Mouse (Mus musculus): ENCODE data around the gene Arhgap44. TPM values are rescaled to one million over a fixed set of nuclear protein-coding genes. Genes with fewer than 3 reads are reported as not detected.

The Arhgap44 gene
- polyA plus RNA-seq, 1 experiment from 2014 or later: 2.8 TPM

- Histone ChIP-seq H3K9me3 (replicated peaks) (no peaks in the 10 kb centered on the region), H3K4me1 (peaks cover 6% of the 10 kb centered on the region), H3K36me3 (no peaks in the 10 kb centered on the region), H3K4me3 (no peak overlapping the region), H3K27me3 (ENCODE audit: low read depth, poor library complexity, severe bottlenecking) (no peaks in the 10 kb centered on the region), H3K27ac (no peak overlapping the region)
- 68% methylated on average over 7 of the region's 7 CpGs for WGBS
- DNase-seq (ENCODE audit: low spot score): peak; percentile 30
Measured at GRCm38 (mm10) chr11:65058224-65058908, 104.4 kb downstream of the Arhgap44 start.

DNA sequence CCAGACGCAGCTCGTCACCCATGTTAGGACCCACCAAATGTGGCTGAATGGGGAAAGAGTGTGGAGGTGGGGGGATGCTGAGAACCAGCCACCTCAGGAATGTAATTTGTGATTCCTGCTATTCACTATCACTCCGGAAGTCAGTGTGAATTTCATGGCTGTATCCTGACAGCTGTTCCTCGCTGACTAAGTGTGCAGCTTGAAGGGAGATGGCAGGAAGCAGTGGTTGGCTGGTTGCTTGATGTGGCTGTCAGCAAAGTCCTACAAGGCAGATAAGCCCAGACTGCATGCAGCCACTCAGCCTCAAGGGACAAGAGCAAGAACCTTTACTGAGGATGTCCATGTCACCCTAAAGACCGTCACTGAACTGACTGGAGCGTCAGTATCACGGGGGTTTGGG lies 107.2 kb downstream of the Arhgap44 start:
- DNase-seq (ENCODE audit: low spot score): peak; percentile 16
- 82% methylated on average over 7 of the region's 7 CpGs for WGBS
- Histone ChIP-seq H3K9me3 (replicated peaks) (no peaks in the 10 kb centered on the region), H3K27ac (no peak overlapping the region), H3K27me3 (ENCODE audit: low read depth, poor library complexity, severe bottlenecking) (no peaks in the 10 kb centered on the region), H3K4me1 (peaks cover 6% of the 10 kb centered on the region), H3K36me3 (no peaks in the 10 kb centered on the region), H3K4me3 (no peak overlapping the region)

- peaks cover 6% of the 10 kb centered on the region for H3K4me1 ChIP-seq
- H3K9me3 ChIP-seq (replicated peaks): no peaks in the 10 kb centered on the region
- no peaks in the 10 kb centered on the region for H3K27me3 ChIP-seq (ENCODE audit: low read depth, poor library complexity, severe bottlenecking)
- H3K27ac ChIP-seq: no peak overlapping the region
- no peaks in the 10 kb centered on the region for H3K36me3 ChIP-seq
- 81% methylated on average over 5 of the region's 5 CpGs for WGBS
- H3K4me3 ChIP-seq: no peak overlapping the region
- peak; percentile 10 for DNase-seq (ENCODE audit: low spot score)
Measured at GRCm38 (mm10) chr11:65054216-65054615, 108.5 kb downstream of the Arhgap44 start.

GRCm38 (mm10) chr11:65050819-65051218 lies 111.9 kb downstream of the Arhgap44 start:
- H3K9me3 ChIP-seq (replicated peaks): no peaks in the 10 kb centered on the region

GRCm38 (mm10) chr11:65049090-65049489 lies 113.7 kb downstream of the Arhgap44 start:
- no peaks in the 10 kb centered on the region for H3K27me3 ChIP-seq (ENCODE audit: low read depth, poor library complexity, severe bottlenecking)
- no peaks in the 10 kb centered on the region for H3K36me3 ChIP-seq
- H3K27ac ChIP-seq: no peak overlapping the region
- no peaks in the 10 kb centered on the region for H3K4me1 ChIP-seq
- H3K9me3 ChIP-seq (replicated peaks): no peaks in the 10 kb centered on the region
- WGBS: 93% methylated on average over 7 of the region's 7 CpGs
- no peak for DNase-seq (ENCODE audit: low spot score)
- no peak overlapping the region for H3K4me3 ChIP-seq

More at GRCm38 (mm10) chr11:65050819-65051218, 111.9 kb downstream of the Arhgap44 start:
- 93% methylated on average over 5 of the region's 5 CpGs for WGBS
- H3K4me1 ChIP-seq: no peaks in the 10 kb centered on the region
- H3K27me3 ChIP-seq (ENCODE audit: low read depth, poor library complexity, severe bottlenecking): no peaks in the 10 kb centered on the region
- no peaks in the 10 kb centered on the region for H3K36me3 ChIP-seq
- no peak overlapping the region for H3K4me3 ChIP-seq
- H3K27ac ChIP-seq: no peak overlapping the region
- DNase-seq (ENCODE audit: low spot score): no peak

- DNase-seq (ENCODE audit: low spot score): no peak
- Histone ChIP-seq H3K4me3 (no peak overlapping the region), H3K27me3 (ENCODE audit: low read depth, poor library complexity, severe bottlenecking) (no peaks in the 10 kb centered on the region), H3K9me3 (replicated peaks) (no peaks in the 10 kb centered on the region), H3K27ac (no peak overlapping the region), H3K4me1 (peaks cover 18% of the 10 kb centered on the region), H3K36me3 (no peaks in the 10 kb centered on the region)
- 89% methylated on average over 6 of the region's 6 CpGs for WGBS
Measured at GRCm38 (mm10) chr11:65040556-65040955, 122.2 kb downstream of the Arhgap44 start.

- H3K27me3 ChIP-seq (ENCODE audit: low read depth, poor library complexity, severe bottlenecking): no peaks in the 10 kb centered on the region
- DNase-seq (ENCODE audit: low spot score): no peak
- 77% methylated on average over 12 of the region's 12 CpGs for WGBS
- no peaks in the 10 kb centered on the region for H3K36me3 ChIP-seq
- H3K27ac ChIP-seq: peak overlapping the region; percentile 36; the same call in 1 of the 2 replicates
- H3K4me1 ChIP-seq: peaks cover 18% of the 10 kb centered on the region
- no peak overlapping the region for H3K4me3 ChIP-seq
- H3K9me3 ChIP-seq (replicated peaks): no peaks in the 10 kb centered on the region
Measured at GRCm38 (mm10) chr11:65039517-65040095, 123.2 kb downstream of the Arhgap44 start.

GRCm38 (mm10) chr11:65038996-65039395 lies 123.8 kb downstream of the Arhgap44 start:
- Histone ChIP-seq H3K9me3 (replicated peaks) (no peaks in the 10 kb centered on the region), H3K27me3 (ENCODE audit: low read depth, poor library complexity, severe bottlenecking) (no peaks in the 10 kb centered on the region), H3K4me3 (no peak overlapping the region), H3K4me1 (peaks cover 18% of the 10 kb centered on the region), H3K36me3 (no peaks in the 10 kb centered on the region), H3K27ac (peak overlapping the region; percentile 33; the same call in 1 of the 2 replicates)
- 23% methylated on average over 2 of the region's 2 CpGs for WGBS
- no peak for DNase-seq (ENCODE audit: low spot score)

GRCm38 (mm10) chr11:65032221-65032620 lies 130.5 kb downstream of the Arhgap44 start:
- Histone ChIP-seq H3K27me3 (ENCODE audit: low read depth, poor library complexity, severe bottlenecking) (no peaks in the 10 kb centered on the region), H3K36me3 (no peaks in the 10 kb centered on the region), H3K9me3 (replicated peaks) (no peaks in the 10 kb centered on the region), H3K4me3 (no peak overlapping the region), H3K4me1 (no peaks in the 10 kb centered on the region), H3K27ac (no peak overlapping the region)
- 93% methylated on average over 7 of the region's 7 CpGs for WGBS
- DNase-seq (ENCODE audit: low spot score): no peak

- 90% methylated on average over 1 of the region's 1 CpGs for WGBS
- H3K4me3 ChIP-seq: no peak overlapping the region
Measured at GRCm38 (mm10) chr11:65030201-65030600, 132.6 kb downstream of the Arhgap44 start.

DNA sequence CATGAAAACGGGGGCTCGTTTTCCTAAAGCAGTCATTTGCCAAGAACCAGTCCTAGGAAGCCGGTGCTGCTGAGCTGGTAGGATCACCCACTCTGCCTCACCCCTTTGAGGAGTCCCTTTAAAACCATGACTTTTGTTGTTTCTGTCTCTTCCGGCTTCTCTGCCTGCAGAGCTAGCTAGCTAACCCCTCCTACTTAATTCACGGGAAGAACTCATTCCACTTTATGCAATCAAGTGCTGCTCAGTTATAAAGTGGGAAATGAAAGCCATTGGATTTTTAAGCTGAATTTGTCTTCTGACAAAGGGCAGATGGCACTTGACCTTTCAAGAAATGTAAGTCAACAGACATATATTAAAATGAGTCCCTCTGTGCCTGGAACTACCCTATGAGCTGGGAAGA lies 134.7 kb downstream of the Arhgap44 start:
- DNase-seq (ENCODE audit: low spot score): no peak
- Histone ChIP-seq H3K27ac (no peak overlapping the region), H3K4me3 (no peak overlapping the region), H3K27me3 (ENCODE audit: low read depth, poor library complexity, severe bottlenecking) (no peaks in the 10 kb centered on the region), H3K36me3 (no peaks in the 10 kb centered on the region), H3K4me1 (no peaks in the 10 kb centered on the region), H3K9me3 (replicated peaks) (no peaks in the 10 kb centered on the region)
- WGBS: 89% methylated on average over 5 of the region's 5 CpGs

More at GRCm38 (mm10) chr11:65030201-65030600, 132.6 kb downstream of the Arhgap44 start:
- Histone ChIP-seq H3K27ac (no peak overlapping the region), H3K4me1 (no peaks in the 10 kb centered on the region), H3K27me3 (ENCODE audit: low read depth, poor library complexity, severe bottlenecking) (no peaks in the 10 kb centered on the region), H3K9me3 (replicated peaks) (no peaks in the 10 kb centered on the region), H3K36me3 (no peaks in the 10 kb centered on the region)
- DNase-seq (ENCODE audit: low spot score): no peak

DNA sequence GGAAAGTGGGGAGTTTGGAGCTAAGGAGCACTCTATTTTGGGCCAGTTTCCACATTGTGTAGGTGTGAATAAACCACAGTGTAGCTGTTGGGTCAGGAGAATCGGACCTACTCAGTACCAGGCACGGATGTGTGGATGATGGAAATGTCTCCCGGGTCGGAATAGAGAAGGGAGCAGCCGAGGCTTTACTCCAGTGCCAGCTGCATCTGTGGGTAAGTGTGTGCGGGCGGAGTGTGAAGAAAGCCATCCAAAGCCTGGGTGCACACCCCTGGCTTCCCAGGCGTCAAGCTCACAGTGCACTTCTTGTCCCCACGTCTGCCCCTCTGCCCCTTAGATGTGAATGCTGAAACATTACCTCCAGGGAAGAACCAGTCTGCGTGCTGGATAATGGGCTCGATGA lies 140.0 kb downstream of the Arhgap44 start:
- no peak for DNase-seq (ENCODE audit: low spot score)
- Histone ChIP-seq H3K4me1 (no peaks in the 10 kb centered on the region), H3K9me3 (replicated peaks) (no peaks in the 10 kb centered on the region), H3K27ac (no peak overlapping the region), H3K4me3 (no peak overlapping the region), H3K27me3 (ENCODE audit: low read depth, poor library complexity, severe bottlenecking) (no peaks in the 10 kb centered on the region), H3K36me3 (no peaks in the 10 kb centered on the region)
- WGBS: 93% methylated on average over 11 of the region's 11 CpGs

- WGBS: 94% methylated on average over 4 of the region's 4 CpGs
- Histone ChIP-seq H3K27me3 (ENCODE audit: low read depth, poor library complexity, severe bottlenecking) (no peaks in the 10 kb centered on the region), H3K4me1 (no peaks in the 10 kb centered on the region), H3K4me3 (no peak overlapping the region), H3K36me3 (no peaks in the 10 kb centered on the region), H3K27ac (no peak overlapping the region), H3K9me3 (replicated peaks) (no peaks in the 10 kb centered on the region)
- no peak for DNase-seq (ENCODE audit: low spot score)
Measured at GRCm38 (mm10) chr11:65020744-65021143, 142.0 kb downstream of the Arhgap44 start.

Data from limb, embryonic 10.5 days (tissue).